Mouse (Mus musculus): ENCODE data around the gene Mmp12. TPM values are rescaled to one million over a fixed set of nuclear protein-coding genes. Genes with fewer than 3 reads are reported as not detected.

Mmp12 gene
- 3.3 TPM for polyA plus RNA-seq (2014; fragmentation: Illumina TruSeq; extraction: RNeasy Lipid Tissue Mini Kit (QIAGEN cat#74804); ENCODE audit: insufficient read depth, low read depth, low replicate concordance)

GRCm38 (mm10) chr9:7344107-7344506 is at the start of gene Mmp12:
TSS of gene Mmp12 (plus strand) at chr9:7344381.

GRCm38 (mm10) chr9:7387947-7388346 is 43.8 kb downstream of the Mmp12 start, which contains the start of gene Mmp1b:
TSS of gene Mmp1b (minus strand) at chr9:7388047.

Other genes with a start within 250 kb of the Mmp12 start
- 0.73 TPM for gene Dync2h1, start 159.9 kb upstream of the Mmp12 start, polyA plus RNA-seq (2014; fragmentation: Illumina TruSeq; extraction: RNeasy Lipid Tissue Mini Kit (QIAGEN cat#74804); ENCODE audit: insufficient read depth, low read depth, low replicate concordance)
- 41.1 TPM for gene Dcun1d5, start 159.9 kb upstream of the Mmp12 start, polyA plus RNA-seq (2014; fragmentation: Illumina TruSeq; extraction: RNeasy Lipid Tissue Mini Kit (QIAGEN cat#74804); ENCODE audit: insufficient read depth, low read depth, low replicate concordance)
- 0.28 TPM for gene Mmp13, start 71.9 kb upstream of the Mmp12 start, polyA plus RNA-seq (2014; fragmentation: Illumina TruSeq; extraction: RNeasy Lipid Tissue Mini Kit (QIAGEN cat#74804); ENCODE audit: insufficient read depth, low read depth, low replicate concordance)
- not detected for gene Mmp1b, start 43.7 kb downstream of the Mmp12 start, polyA plus RNA-seq (2014; fragmentation: Illumina TruSeq; extraction: RNeasy Lipid Tissue Mini Kit (QIAGEN cat#74804); ENCODE audit: insufficient read depth, low read depth, low replicate concordance)
- gene Mmp3, start 101.4 kb downstream of the Mmp12 start, polyA plus RNA-seq (2014; fragmentation: Illumina TruSeq; extraction: RNeasy Lipid Tissue Mini Kit (QIAGEN cat#74804); ENCODE audit: insufficient read depth, low read depth, low replicate concordance) = 37.3 TPM
- not detected for gene Mmp10, start 158.0 kb downstream of the Mmp12 start, polyA plus RNA-seq (2014; fragmentation: Illumina TruSeq; extraction: RNeasy Lipid Tissue Mini Kit (QIAGEN cat#74804); ENCODE audit: insufficient read depth, low read depth, low replicate concordance)
- 2.2 TPM for gene Mmp8, start 214.1 kb downstream of the Mmp12 start, polyA plus RNA-seq (2014; fragmentation: Illumina TruSeq; extraction: RNeasy Lipid Tissue Mini Kit (QIAGEN cat#74804); ENCODE audit: insufficient read depth, low read depth, low replicate concordance)
- 0.79 TPM for gene Mmp27, start 227.0 kb downstream of the Mmp12 start, polyA plus RNA-seq (2014; fragmentation: Illumina TruSeq; extraction: RNeasy Lipid Tissue Mini Kit (QIAGEN cat#74804); ENCODE audit: insufficient read depth, low read depth, low replicate concordance)

Measured in lung, adult 10 weeks (tissue).